Mouse (Mus musculus) myocyte (in vitro differentiated cells): ENCODE measurements at regions not wholly inside any gene's neighbourhood (a gene's known extent, or its start where the extent isn't known, plus 50 kb on each side); places are given as distances from the start of the nearest gene placed in this dataset.

Experiments used
- H3K27me3 ChIP-seq: one replicate; pipeline ENCODE4 v1.6.1; 2011; ENCODE audit not compliant: control insufficient read depth, insufficient read depth, insufficient read length
- H3K36me3 ChIP-seq: one replicate; pipeline ENCODE4 v1.6.1; 2011; ENCODE audit not compliant: control insufficient read depth, insufficient read depth
- H3K4me2 ChIP-seq: one replicate; pipeline ENCODE4 v1.6.1; 2011; ENCODE audit warnings: low read depth, control low read depth
- H3K4me3 ChIP-seq: one replicate; pipeline ENCODE4 v1.5.1; 2011; ENCODE audit warnings: mild to moderate bottlenecking, control low read depth, moderate library complexity
- H3K79me2 ChIP-seq: one replicate; pipeline ENCODE4 v1.6.1; 2011; ENCODE audit not compliant: control insufficient read depth, insufficient read depth
- H3ac ChIP-seq: one replicate; pipeline ENCODE4 v1.6.1; 2011; ENCODE audit not compliant: control insufficient read depth, insufficient read length
- CEBPB ChIP-seq: IDR thresholded peaks from 2 replicates; pipeline ENCODE4 v1.6.1; 2011; ENCODE audit warnings: mild to moderate bottlenecking, moderate library complexity; ENCODE audit not compliant: poor library complexity, insufficient read depth, severe bottlenecking
- E2F4 ChIP-seq: IDR thresholded peaks from one replicate; pipeline ENCODE4 v1.6.1; 2011; ENCODE audit warnings: mild to moderate bottlenecking, control low read depth, moderate library complexity; ENCODE audit not compliant: insufficient read depth
- MAX ChIP-seq: IDR thresholded peaks from one replicate; pipeline ENCODE4 v1.6.1; 2011; ENCODE audit warnings: low read depth, mild to moderate bottlenecking, control low read depth
- MYOD1 ChIP-seq, 3 experiments: IDR thresholded peaks; one replicate each; pipeline ENCODE4 v1.6.1; 2011; ENCODE audit warnings: control low read depth in 2 of 3, low read depth in 2 of 3, mild to moderate bottlenecking in 2 of 3, moderate library complexity in 1 of 3; ENCODE audit not compliant: insufficient read length in 2 of 3, control insufficient read depth in 1 of 3
- MYOG ChIP-seq, 3 experiments: IDR thresholded peaks; one replicate each; pipeline ENCODE4 v1.6.1; 2011; ENCODE audit warnings: control low read depth in 2 of 3, low read depth in 2 of 3, mild to moderate bottlenecking in 2 of 3; ENCODE audit not compliant: insufficient read length in 2 of 3, control insufficient read depth in 1 of 3, insufficient read depth in 1 of 3
- POLR2A ChIP-seq: IDR thresholded peaks from one replicate; pipeline ENCODE4 v1.6.1; 2011; ENCODE audit warnings: low read depth, mild to moderate bottlenecking, control low read depth, moderate library complexity; ENCODE audit not compliant: insufficient read length
- POLR2AphosphoS2 ChIP-seq: IDR thresholded peaks from one replicate; pipeline ENCODE4 v1.6.1; 2011; ENCODE audit warnings: low read depth, control low read depth; ENCODE audit not compliant: insufficient read length
- REST ChIP-seq: IDR thresholded peaks from one replicate; pipeline ENCODE4 v1.6.1; 2011; ENCODE audit warnings: mild to moderate bottlenecking, control low read depth, moderate library complexity; ENCODE audit not compliant: insufficient read depth, insufficient read length
- SRF ChIP-seq: IDR thresholded peaks from one replicate; pipeline ENCODE4 v1.6.1; 2011; ENCODE audit warnings: low read depth; ENCODE audit not compliant: control insufficient read depth, insufficient read length
- TCF12 ChIP-seq: IDR thresholded peaks from one replicate; pipeline ENCODE4 v1.6.1; 2011; ENCODE audit warnings: mild to moderate bottlenecking, control low read depth; ENCODE audit not compliant: poor library complexity, insufficient read depth, severe bottlenecking
- TCF3 ChIP-seq: IDR thresholded peaks from one replicate; pipeline ENCODE4 v1.6.1; 2011; ENCODE audit warnings: low read depth, control low read depth; ENCODE audit not compliant: insufficient read length
- USF1 ChIP-seq: IDR thresholded peaks from one replicate; pipeline ENCODE4 v1.6.1; 2011; ENCODE audit warnings: low read depth, mild to moderate bottlenecking, control low read depth, moderate library complexity

DNA sequence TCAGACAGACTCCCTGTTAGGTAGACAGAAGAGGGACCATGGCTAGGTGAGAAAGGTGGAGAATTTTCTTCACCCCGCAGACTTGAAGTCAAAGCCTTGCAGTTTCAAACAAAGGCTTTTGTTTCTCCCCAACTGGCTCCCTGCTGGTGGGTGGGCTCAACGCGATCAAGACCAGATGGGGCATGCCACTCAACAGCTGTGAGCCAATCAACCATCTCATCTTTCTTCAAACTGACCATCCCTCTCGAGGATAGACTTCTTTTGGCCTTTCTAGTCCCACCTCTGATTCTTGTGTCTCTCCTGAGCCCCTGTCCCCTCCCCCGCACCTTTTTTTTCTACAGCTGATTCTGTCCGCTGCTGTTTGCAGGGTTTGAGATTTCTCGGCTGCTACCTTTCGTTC lies 212.5 kb upstream of the Fermt1 start:
- Histone ChIP-seq H3K36me3 (no peaks in the 10 kb centered on the region), H3K79me2 (no peaks in the 10 kb centered on the region), H3K27me3 (no peaks in the 10 kb centered on the region), H3K4me2 (no peak overlapping the region), H3K4me3 (no peak overlapping the region), H3ac (no peak overlapping the region)
- no peak for TF ChIP-seq E2F4
- no peak for TF ChIP-seq POLR2AphosphoS2
- no peak for TF ChIP-seq MYOG (IDR thresholded peaks at IDR 0.05; ENCODE audit: control insufficient read depth in 1 of 3, insufficient read depth in 1 of 3, insufficient read length in 2 of 3, low read depth in 2 of 3)
- no peak for TF ChIP-seq MYOD1 (IDR thresholded peaks at IDR 0.05; ENCODE audit: control insufficient read depth in 1 of 3, insufficient read length in 2 of 3, low read depth in 2 of 3)
- no peak for TF ChIP-seq TCF3
- no peak for TF ChIP-seq MAX
- TF ChIP-seq POLR2A: no peak
- TF ChIP-seq USF1: no peak
- no peak for TF ChIP-seq REST
- TF ChIP-seq SRF: no peak
- no peak for TF ChIP-seq CEBPB
- TF ChIP-seq TCF12: no peak

- Histone ChIP-seq H3K4me2 (no peak overlapping the region), H3K27me3 (no peaks in the 10 kb centered on the region), H3K79me2 (no peaks in the 10 kb centered on the region), H3ac (no peak overlapping the region), H3K36me3 (no peaks in the 10 kb centered on the region), H3K4me3 (no peak overlapping the region)
- TF ChIP-seq REST (no peak), TCF3 (no peak), SRF (no peak), MYOD1 (IDR thresholded peaks at IDR 0.05; ENCODE audit: control insufficient read depth in 1 of 3, insufficient read length in 2 of 3, low read depth in 2 of 3) (no peak), MYOG (IDR thresholded peaks at IDR 0.05; ENCODE audit: control insufficient read depth in 1 of 3, insufficient read depth in 1 of 3, insufficient read length in 2 of 3, low read depth in 2 of 3) (no peak), MAX (no peak), E2F4 (no peak), POLR2AphosphoS2 (no peak), TCF12 (no peak), USF1 (no peak), CEBPB (no peak)
These were observed 213.7 kb upstream of the Fermt1 start for GRCm38 (mm10) chr2:133159398-133159797.

- Histone ChIP-seq H3K27me3 (no peaks in the 10 kb centered on the region), H3K79me2 (no peaks in the 10 kb centered on the region), H3ac (no peak overlapping the region), H3K36me3 (no peaks in the 10 kb centered on the region), H3K4me2 (no peak overlapping the region), H3K4me3 (no peak overlapping the region)
- TF ChIP-seq SRF: no peak
- no peak for TF ChIP-seq POLR2AphosphoS2
- TF ChIP-seq MYOD1 (IDR thresholded peaks at IDR 0.05; ENCODE audit: control insufficient read depth in 1 of 3, insufficient read length in 2 of 3, low read depth in 2 of 3): no peak
- TF ChIP-seq REST: no peak
- no peak for TF ChIP-seq TCF3
- TF ChIP-seq MAX: no peak
- no peak for TF ChIP-seq E2F4
- no peak for TF ChIP-seq POLR2A
- TF ChIP-seq MYOG (IDR thresholded peaks at IDR 0.05; ENCODE audit: control insufficient read depth in 1 of 3, insufficient read depth in 1 of 3, insufficient read length in 2 of 3, low read depth in 2 of 3): no peak
- TF ChIP-seq USF1: no peak
- TF ChIP-seq TCF12: no peak
These were observed 230.7 kb upstream of the Fermt1 start for GRCm38 (mm10) chr2:133176411-133176810.

- no peak overlapping the region for H3K4me3 ChIP-seq
- H3K79me2 ChIP-seq: no peaks in the 10 kb centered on the region
- no peaks in the 10 kb centered on the region for H3K27me3 ChIP-seq
- TF ChIP-seq SRF (no peak), MYOD1 (IDR thresholded peaks at IDR 0.05; ENCODE audit: control insufficient read depth in 1 of 3, insufficient read length in 2 of 3, low read depth in 2 of 3) (no peak)
- no peaks in the 10 kb centered on the region for H3K36me3 ChIP-seq
- H3K4me2 ChIP-seq: no peak overlapping the region
- no peak overlapping the region for H3ac ChIP-seq
These were observed 235.5 kb upstream of the Fermt1 start for GRCm38 (mm10) chr2:133181216-133181615.

GRCm38 (mm10) chr2:133182920-133183319 lies 237.2 kb upstream of the Fermt1 start:
- Histone ChIP-seq H3ac (no peak overlapping the region), H3K4me3 (no peak overlapping the region), H3K4me2 (no peak overlapping the region), H3K36me3 (no peaks in the 10 kb centered on the region), H3K27me3 (no peaks in the 10 kb centered on the region), H3K79me2 (no peaks in the 10 kb centered on the region)
- TF ChIP-seq REST (no peak), MAX (no peak), CEBPB (no peak), MYOD1 (IDR thresholded peaks at IDR 0.05; ENCODE audit: control insufficient read depth in 1 of 3, insufficient read length in 2 of 3, low read depth in 2 of 3) (no peak), E2F4 (no peak), MYOG (IDR thresholded peaks at IDR 0.05; ENCODE audit: control insufficient read depth in 1 of 3, insufficient read depth in 1 of 3, insufficient read length in 2 of 3, low read depth in 2 of 3) (no peak), POLR2AphosphoS2 (no peak), TCF12 (no peak), USF1 (no peak), POLR2A (no peak), TCF3 (no peak), SRF (no peak)
